Mouse (Mus musculus) liver, embryonic 11.5 days (tissue): ENCODE results near the gene Mob3a. TPM values are rescaled to one million over a fixed set of nuclear protein-coding genes. Genes with fewer than 3 reads are reported as not detected.

Source experiments
- polyA plus RNA-seq: library from polyadenylated mRNA; unstranded; fragments of >200 nt; fragmentation: Nextera tagmentation; extraction: Ambion mirVana; gene quantifications from 2 replicates; pipeline ENCODE4 v1.2.1, GENCODE M21; 2014

The Mob3a gene
- polyA plus RNA-seq, 1 experiment from 2014 or later = 56.7 TPM

Other genes starting within 250 kb of the Mob3a start
- 0.94 and 1.3 TPM in 2 replicates for gene Onecut3, start 207.1 kb downstream of the Mob3a start, polyA plus RNA-seq
- 0.12 and 0.23 TPM in 2 replicates for gene Atp8b3, start 162.9 kb downstream of the Mob3a start, polyA plus RNA-seq
- gene Rexo1, start 140.4 kb downstream of the Mob3a start, polyA plus RNA-seq = 31.8 and 33.4 TPM in 2 replicates
- 10.0 and 11.4 TPM in 2 replicates for gene Klf16, start 124.7 kb downstream of the Mob3a start, polyA plus RNA-seq
- gene Abhd17a, start 111.6 kb downstream of the Mob3a start, polyA plus RNA-seq = 89.7 and 96.5 TPM in 2 replicates
- gene Scamp4, start 99.1 kb downstream of the Mob3a start, polyA plus RNA-seq = 93.9 and 94.3 TPM in 2 replicates
- gene Adat3, start 99.1 kb downstream of the Mob3a start, polyA plus RNA-seq = 9.7 TPM in 2 replicates
- gene Gm49322, start 96.0 kb downstream of the Mob3a start, polyA plus RNA-seq = 3.6 TPM in 2 replicates
- 92.3 and 96.1 TPM in 2 replicates for gene Csnk1g2, start 79.1 kb downstream of the Mob3a start, polyA plus RNA-seq
- gene Btbd2, start 44.9 kb downstream of the Mob3a start, polyA plus RNA-seq = 38.0 and 38.4 TPM in 2 replicates
- gene Mknk2, start 23.9 kb downstream of the Mob3a start, polyA plus RNA-seq = 124 and 128 TPM in 2 replicates
- 5.7 and 6.8 TPM in 2 replicates for gene Izumo4, start 207 bp upstream of the Mob3a start, polyA plus RNA-seq
- gene Ap3d1, start 40.3 kb upstream of the Mob3a start, polyA plus RNA-seq = 53.1 and 53.2 TPM in 2 replicates
- 23.9 and 28.2 TPM in 2 replicates for gene Dot1l, start 53.2 kb upstream of the Mob3a start, polyA plus RNA-seq
- gene Sf3a2, start 96.2 kb upstream of the Mob3a start, polyA plus RNA-seq = 116 and 121 TPM in 2 replicates
- gene Plekhj1, start 96.6 kb upstream of the Mob3a start, polyA plus RNA-seq = 178 and 188 TPM in 2 replicates
- 0.14 TPM in 1 of 2 replicates, not detected in the other for gene Amh, start 103.3 kb upstream of the Mob3a start, polyA plus RNA-seq
- 1.1 and 1.5 TPM in 2 replicates for gene Jsrp1, start 111.5 kb upstream of the Mob3a start, polyA plus RNA-seq
- 1,793 and 1,800 TPM in 2 replicates for gene Oaz1, start 124.7 kb upstream of the Mob3a start, polyA plus RNA-seq
- 0.05 TPM in 1 of 2 replicates, not detected in the other for gene Lingo3, start 142.1 kb upstream of the Mob3a start, polyA plus RNA-seq
- gene Lsm7, start 153.2 kb upstream of the Mob3a start, polyA plus RNA-seq = 403 and 453 TPM in 2 replicates
- 58.5 and 63.8 TPM in 2 replicates for gene Sppl2b, start 153.3 kb upstream of the Mob3a start, polyA plus RNA-seq
- gene Tmprss9, start 169.9 kb upstream of the Mob3a start, polyA plus RNA-seq = not detected in 2 replicates
- gene Timm13, start 199.0 kb upstream of the Mob3a start, polyA plus RNA-seq = 396 and 445 TPM in 2 replicates
- gene Lmnb2, start 216.3 kb upstream of the Mob3a start, polyA plus RNA-seq = 16.2 and 18.2 TPM in 2 replicates
- gene Gadd45b, start 228.1 kb upstream of the Mob3a start, polyA plus RNA-seq = 4.0 and 5.0 TPM in 2 replicates